8 mouse cellular contexts compared by ENCODE assay signal in the genomic region with DNA sequence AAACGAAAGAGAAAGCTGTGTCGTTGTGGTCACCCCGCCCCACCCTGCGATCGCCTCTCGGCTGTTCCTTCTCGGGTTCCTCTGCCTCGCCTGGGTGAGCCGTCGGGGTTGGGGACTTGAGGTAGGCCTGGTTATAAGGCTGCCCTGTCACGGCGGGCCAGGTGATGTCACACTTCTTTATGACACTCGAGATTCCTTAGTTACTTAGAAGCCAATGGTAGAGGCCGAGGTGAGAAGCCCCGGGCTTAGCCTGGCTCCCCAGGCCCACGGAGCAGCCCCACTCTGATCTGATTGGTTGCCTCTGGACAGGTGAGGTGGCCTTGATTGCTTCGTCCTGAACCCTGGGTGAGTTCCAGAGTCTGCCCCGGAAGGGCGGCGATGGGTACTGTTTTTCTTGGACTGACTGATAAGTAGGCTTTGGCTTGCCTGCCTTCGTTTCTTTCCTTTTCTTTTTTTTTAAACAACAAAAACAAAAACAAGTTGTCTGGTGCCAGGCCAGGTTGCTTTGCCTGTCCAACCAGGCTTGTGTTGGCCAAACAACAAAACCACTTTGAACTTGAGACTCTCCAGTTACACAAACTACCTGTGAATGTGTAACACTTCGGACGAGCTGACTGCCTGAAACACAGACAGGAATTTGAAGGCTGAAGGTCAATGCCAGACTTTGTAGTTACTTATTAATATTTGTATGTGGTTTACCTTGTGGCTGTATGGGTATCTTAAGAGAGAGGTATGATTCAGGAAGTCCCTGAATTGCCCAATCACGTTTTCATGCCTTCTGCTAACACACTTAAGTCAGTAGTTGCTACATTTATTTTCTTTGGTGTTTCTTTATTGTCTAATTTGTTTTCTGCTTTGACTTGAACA. TPM values are rescaled to one million over a fixed set of nuclear protein-coding genes. Genes with fewer than 3 reads are reported as not detected.
A peak's percentile ranks its signal among the peaks of the same experiment; 100 is the strongest.
DNase-seq lines count a peak whose midpoint lies in the region; ATAC-seq and TF ChIP-seq lines count a peak whose summit lies in the region.

No protein-coding gene starts in this region.

- peak overlapping the region; percentile 82 for H3K9ac ChIP-seq in forebrain, postnatal 0 days
- peak overlapping the region; percentile 94 for H3K9ac ChIP-seq in intestine, embryonic 16.5 days (ENCODE audit: low read depth, low read length)
- H3K9ac ChIP-seq in liver, postnatal 0 days (replicated peaks) = peak overlapping the region; percentile 98
- peak overlapping the region; percentile 88 for H3K9ac ChIP-seq in neural tube, embryonic 13.5 days

- peak; percentile 55 for DNase-seq in gastrocnemius, postnatal 25 days
- no peak for DNase-seq in gastrocnemius, postnatal 4 days (ENCODE audit: low spot score in 2 of 2)
- DNase-seq in brain, adult 2 months (ENCODE audit: low read depth, low spot score) = peak; percentile 63
- no peak for DNase-seq in forebrain, postnatal 0 days
- DNase-seq in liver, postnatal 0 days = peak; percentile 84
- no peak for DNase-seq in right cerebral cortex, postnatal 14 days

- no peaks in the 10 kb centered on the region for H3K27me3 ChIP-seq in forebrain, postnatal 0 days (ENCODE audit: insufficient read depth, low read length)
- H3K27me3 ChIP-seq in intestine, embryonic 16.5 days (replicated peaks; ENCODE audit: control insufficient read depth, insufficient read depth, low read length) = no peaks in the 10 kb centered on the region
- H3K27me3 ChIP-seq in liver, postnatal 0 days (ENCODE audit: insufficient read depth, low read length) = no peaks in the 10 kb centered on the region
- no peaks in the 10 kb centered on the region for H3K27me3 ChIP-seq in neural tube, embryonic 13.5 days

- no peak for TF ChIP-seq CTCF in forebrain, postnatal 0 days (IDR thresholded peaks at IDR 0.05; ENCODE audit: low read depth)
- no peak for TF ChIP-seq CTCF in liver, postnatal 0 days (IDR thresholded peaks at IDR 0.05; ENCODE audit: low read depth)

- H3K4me2 ChIP-seq in forebrain, postnatal 0 days (ENCODE audit: low read depth) = peak overlapping the region; percentile 85
- H3K4me2 ChIP-seq in intestine, embryonic 16.5 days (ENCODE audit: low read depth, low read length) = peak overlapping the region; percentile 72
- peak overlapping the region; percentile 70 for H3K4me2 ChIP-seq in liver, postnatal 0 days (ENCODE audit: low read depth, low read length)
- peak overlapping the region; percentile 100 for H3K4me2 ChIP-seq in neural tube, embryonic 13.5 days

- H3K9me3 ChIP-seq in forebrain, postnatal 0 days (ENCODE audit: low read length) = no peaks in the 10 kb centered on the region
- H3K9me3 ChIP-seq in intestine, embryonic 16.5 days (ENCODE audit: control insufficient read depth, low read length) = no peaks in the 10 kb centered on the region
- no peaks in the 10 kb centered on the region for H3K9me3 ChIP-seq in liver, postnatal 0 days (ENCODE audit: low read length)
- H3K9me3 ChIP-seq in neural tube, embryonic 13.5 days = no peaks in the 10 kb centered on the region

- peak; percentile 6 for ATAC-seq in forebrain, postnatal 0 days
- peak; percentile 83 for ATAC-seq in intestine, embryonic 16.5 days
- peak; percentile 71 for ATAC-seq in liver, postnatal 0 days
- ATAC-seq in neural tube, embryonic 13.5 days (ENCODE audit: low read depth) = peak; percentile 1; the same call in 1 of the 2 replicates

- 9% methylated on average over 24 of the region's 24 CpGs for WGBS in forebrain, postnatal 0 days
- WGBS in intestine, embryonic 16.5 days = 4% methylated on average over 24 of the region's 24 CpGs
- 2% methylated on average over 24 of the region's 24 CpGs for WGBS in liver, postnatal 0 days (ENCODE audit: insufficient replicate concordance)
- WGBS in neural tube, embryonic 13.5 days = 12% methylated on average over 24 of the region's 24 CpGs

- peak overlapping the region; percentile 93 for H3K27ac ChIP-seq in forebrain, postnatal 0 days (ENCODE audit: low read depth, low read length)
- H3K27ac ChIP-seq in intestine, embryonic 16.5 days (ENCODE audit: low read length) = peak overlapping the region; percentile 98
- peak overlapping the region; percentile 100 for H3K27ac ChIP-seq in liver, postnatal 0 days (ENCODE audit: low read depth)
- peak overlapping the region; percentile 94 for H3K27ac ChIP-seq in neural tube, embryonic 13.5 days (replicated peaks)

- peaks cover 21% of the 10 kb centered on the region for H3K4me1 ChIP-seq in forebrain, postnatal 0 days (ENCODE audit: insufficient read depth)
- H3K4me1 ChIP-seq in intestine, embryonic 16.5 days (ENCODE audit: control insufficient read depth, insufficient read depth, low read length) = peaks cover 34% of the 10 kb centered on the region
- peaks cover 48% of the 10 kb centered on the region for H3K4me1 ChIP-seq in liver, postnatal 0 days (ENCODE audit: insufficient read depth)
- peaks cover 58% of the 10 kb centered on the region for H3K4me1 ChIP-seq in neural tube, embryonic 13.5 days (replicated peaks)

- no peaks in the 10 kb centered on the region for H3K36me3 ChIP-seq in forebrain, postnatal 0 days (ENCODE audit: insufficient read depth)
- H3K36me3 ChIP-seq in intestine, embryonic 16.5 days (ENCODE audit: control insufficient read depth, insufficient read depth, low read length) = no peaks in the 10 kb centered on the region
- no peaks in the 10 kb centered on the region for H3K36me3 ChIP-seq in liver, postnatal 0 days (replicated peaks; ENCODE audit: insufficient read depth, low read length)
- H3K36me3 ChIP-seq in neural tube, embryonic 13.5 days = no peaks in the 10 kb centered on the region

- H3K4me3 ChIP-seq in forebrain, postnatal 0 days (ENCODE audit: low read depth, low read length) = peak overlapping the region; percentile 68
- H3K4me3 ChIP-seq in intestine, embryonic 16.5 days (ENCODE audit: low read length) = peak overlapping the region; percentile 80
- H3K4me3 ChIP-seq in liver, postnatal 0 days (ENCODE audit: low read depth, low read length) = peak overlapping the region; percentile 94
- peak overlapping the region; percentile 77 for H3K4me3 ChIP-seq in neural tube, embryonic 13.5 days

- peak; percentile 60; the same call in 1 of the 2 replicates for TF ChIP-seq EP300 in liver, postnatal 0 days (IDR thresholded peaks at IDR 0.05; ENCODE audit: low read depth)

RNA-seq across cellular contexts. Expression of a gene that starts 0.9 kb away (rescaled TPM):
- total RNA-seq in gastrocnemius, postnatal 25 days (2021) = 100 to 1,000 TPM; 153 to 164 TPM
- 100 to 1,000 TPM; 205 to 215 TPM for total RNA-seq in gastrocnemius, postnatal 4 days (2021)
- total RNA-seq in forebrain, postnatal 0 days (2014; rRNA removed) = 203 and 234 TPM in 2 replicates
- polyA plus RNA-seq in forebrain, postnatal 0 days (2015; fragmentation: Nextera tagmentation; extraction: Ambion mirVana) = 269 and 312 TPM in 2 replicates
- polyA plus RNA-seq in intestine, embryonic 16.5 days (2015; fragmentation: Nextera tagmentation; extraction: Ambion mirVana) = 726 and 829 TPM in 2 replicates
- polyA plus RNA-seq in liver, postnatal 0 days (2015; fragmentation: Nextera tagmentation; extraction: Ambion mirVana) = 566 and 586 TPM in 2 replicates
- polyA plus RNA-seq in neural tube, embryonic 13.5 days (2015; fragmentation: Nextera tagmentation; extraction: Ambion mirVana) = 254 and 261 TPM in 2 replicates

RNA-seq across cellular contexts. Expression of a gene that starts 23.3 kb away (rescaled TPM):
- total RNA-seq in gastrocnemius, postnatal 25 days (2021) = 1 to 10 TPM; 6.6 to 7.0 TPM
- 10 to 100 TPM; 32.3 to 35.7 TPM for total RNA-seq in gastrocnemius, postnatal 4 days (2021)
- total RNA-seq in forebrain, postnatal 0 days (2014; rRNA removed) = 11.2 and 14.2 TPM in 2 replicates
- polyA plus RNA-seq in forebrain, postnatal 0 days (2015; fragmentation: Nextera tagmentation; extraction: Ambion mirVana) = 7.3 and 8.6 TPM in 2 replicates
- polyA plus RNA-seq in intestine, embryonic 16.5 days (2015; fragmentation: Nextera tagmentation; extraction: Ambion mirVana) = 10.6 and 10.8 TPM in 2 replicates
- polyA plus RNA-seq in liver, postnatal 0 days (2015; fragmentation: Nextera tagmentation; extraction: Ambion mirVana) = 2.2 and 2.4 TPM in 2 replicates
- 9.3 and 11.7 TPM in 2 replicates for polyA plus RNA-seq in neural tube, embryonic 13.5 days (2015; fragmentation: Nextera tagmentation; extraction: Ambion mirVana)

Comparison
In these comparisons a context has a peak if more than half of its experiments do, and no peak if none do; other contexts are left out.
1. DNase-seq: peak in gastrocnemius, postnatal 25 days (single experiment), brain, adult 2 months (single experiment) and liver, postnatal 0 days (single experiment); none in gastrocnemius, postnatal 4 days (0 of 2), forebrain, postnatal 0 days (single experiment) and right cerebral cortex, postnatal 14 days (single experiment).
2. ATAC-seq: peak in every context shown above with its lines; median percentile 83 in intestine, embryonic 16.5 days; 71 in liver, postnatal 0 days; 6 in forebrain, postnatal 0 days; 1 in neural tube, embryonic 13.5 days.
3. Peak in every context shown above with its lines, with median percentiles within 50 percentile points of each other: H3K27ac ChIP-seq, H3K4me2 ChIP-seq, H3K4me3 ChIP-seq and H3K9ac ChIP-seq.